Mouse (Mus musculus): ENCODE measurements around the gene Wfdc15b.
A peak's percentile ranks its signal among the peaks of the same experiment; 100 is the strongest.
"Not testable (repeated sequence)": the region's sequence is repeated elsewhere in the genome, so short reads cannot be mapped to it uniquely, and the experiment has no call there.

The Wfdc15b gene

DNA sequence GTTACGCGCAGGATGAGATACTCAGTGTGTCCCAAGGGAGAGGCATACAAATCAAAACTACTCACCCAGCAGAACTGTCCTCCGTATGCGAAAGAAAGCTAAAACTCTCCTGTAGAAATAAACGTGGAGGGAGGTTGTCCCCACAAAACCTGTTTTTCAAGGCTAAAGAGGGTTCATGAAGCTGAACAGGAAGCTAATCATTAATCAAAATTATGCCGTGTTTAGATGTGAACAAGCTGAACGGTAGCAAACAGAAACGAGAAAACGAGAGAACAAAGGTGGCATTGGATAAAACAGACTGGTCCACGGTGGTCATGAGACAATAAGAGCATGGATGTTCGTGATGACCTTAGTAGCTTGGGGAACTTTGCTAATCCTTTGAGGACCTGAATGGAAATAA is at the start of gene Wfdc15b:
Gene Wfdc15b (minus strand): TSS at position 139 of the 400 bp plus-strand sequence.
- DNase-seq (ENCODE audit: low read depth, low spot score) = no peak

DNA sequence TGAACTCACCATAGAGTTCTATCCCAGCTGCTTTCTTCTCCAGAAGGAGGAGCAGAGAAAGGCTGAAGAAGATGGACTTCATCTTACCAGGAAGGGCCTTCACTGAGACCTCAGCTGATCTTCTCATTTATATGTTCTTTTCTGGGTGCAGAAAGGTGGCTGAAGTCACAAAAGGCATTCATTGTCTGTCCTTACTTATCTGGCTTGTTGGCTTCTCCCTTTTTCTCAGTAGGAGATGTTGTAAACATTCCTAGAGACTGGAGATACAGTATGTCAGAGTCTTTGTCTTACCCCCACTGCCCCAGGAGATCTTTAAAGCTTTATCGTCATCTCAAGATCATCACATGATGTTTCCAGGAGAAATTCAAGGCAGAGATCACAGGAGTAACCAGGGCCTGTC is 35.1 kb upstream of the Wfdc15b start, which contains the start of gene Svs3b:
Gene Svs3b (minus strand): TSS at position 101 of the 400 bp plus-strand sequence.
- DNase-seq (ENCODE audit: low read depth, low spot score) = not testable (repeated sequence)

DNA sequence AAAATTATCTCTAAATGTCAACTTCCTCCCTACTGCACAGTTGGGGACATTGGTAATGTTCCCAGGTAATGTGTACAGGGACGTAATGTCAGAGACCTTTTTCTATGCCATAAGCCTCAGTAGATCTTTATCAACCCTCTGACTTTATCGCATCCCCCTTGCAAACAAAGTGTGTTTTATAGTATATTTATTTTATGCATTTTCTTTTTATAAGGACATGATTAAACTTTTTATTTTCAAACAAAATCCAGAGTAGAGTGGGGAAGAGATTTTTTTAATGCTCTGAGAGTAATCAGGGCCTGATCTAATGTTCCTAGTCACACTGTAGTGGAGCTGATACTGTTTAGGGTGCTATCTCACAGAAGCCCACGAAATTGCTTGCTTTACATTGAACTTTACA is 16.9 kb upstream of the Wfdc15b start, which contains the start of gene Svs2:
Gene Svs2 (minus strand): TSS at position 101 of the 400 bp plus-strand sequence.
- DNase-seq (ENCODE audit: low read depth, low spot score) = no peak

DNA sequence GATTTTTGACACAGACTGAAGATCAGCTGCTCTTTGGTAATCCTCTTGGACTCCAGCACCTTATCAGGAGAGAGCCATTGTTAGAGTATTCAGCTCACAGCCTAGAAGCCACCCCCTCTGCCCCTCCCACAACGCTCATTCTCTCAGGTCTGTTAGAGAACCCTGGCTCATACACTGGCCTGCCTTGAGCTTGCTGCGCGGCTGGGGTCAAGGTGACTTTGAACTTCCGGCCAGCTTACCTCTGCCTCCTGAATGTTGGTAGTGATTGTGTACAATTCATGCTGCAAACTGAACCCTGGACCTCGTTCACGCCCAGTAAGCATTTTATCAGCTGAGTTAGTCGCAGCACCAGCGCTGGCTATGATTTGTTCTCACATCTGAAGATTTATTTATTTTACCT is 11.2 kb upstream of the Wfdc15b start:
- peak; percentile 61 for DNase-seq (ENCODE audit: low read depth, low spot score)

DNA sequence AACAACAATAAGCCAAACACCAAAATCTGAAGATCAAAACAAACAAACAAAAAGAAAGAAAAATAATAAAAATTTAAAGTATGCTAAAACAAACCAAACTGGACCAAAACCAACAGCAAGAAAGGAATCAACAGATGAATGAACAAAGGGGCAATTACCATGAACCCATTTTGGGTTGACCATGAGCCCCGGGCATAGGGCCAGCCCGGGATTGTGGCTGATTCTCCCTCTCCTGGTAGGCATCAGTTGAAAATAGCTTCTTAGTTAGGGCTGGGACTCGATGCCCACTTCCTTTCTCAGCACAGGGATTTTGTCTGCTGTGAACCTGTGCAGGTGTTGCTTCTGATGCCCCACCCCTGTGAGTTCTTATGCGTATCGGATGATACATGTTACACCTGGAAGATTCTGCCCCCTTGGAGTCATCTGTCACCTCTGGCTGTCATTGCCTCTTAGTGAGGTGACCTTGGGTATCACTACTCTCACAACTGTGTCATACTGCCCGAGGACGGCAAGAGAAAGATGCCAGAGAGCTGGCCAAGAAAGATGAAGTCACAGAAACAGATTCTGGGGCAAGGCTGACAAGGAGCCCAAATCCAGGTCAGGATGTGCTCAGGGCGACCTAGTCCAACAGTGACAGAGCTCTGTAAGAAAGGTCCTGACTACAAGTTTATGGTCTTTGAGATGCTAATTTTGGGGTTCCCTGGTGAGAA is 7.1 kb upstream of the Wfdc15b start:
- DNase-seq (ENCODE audit: low read depth, low spot score) = no peak

DNA sequence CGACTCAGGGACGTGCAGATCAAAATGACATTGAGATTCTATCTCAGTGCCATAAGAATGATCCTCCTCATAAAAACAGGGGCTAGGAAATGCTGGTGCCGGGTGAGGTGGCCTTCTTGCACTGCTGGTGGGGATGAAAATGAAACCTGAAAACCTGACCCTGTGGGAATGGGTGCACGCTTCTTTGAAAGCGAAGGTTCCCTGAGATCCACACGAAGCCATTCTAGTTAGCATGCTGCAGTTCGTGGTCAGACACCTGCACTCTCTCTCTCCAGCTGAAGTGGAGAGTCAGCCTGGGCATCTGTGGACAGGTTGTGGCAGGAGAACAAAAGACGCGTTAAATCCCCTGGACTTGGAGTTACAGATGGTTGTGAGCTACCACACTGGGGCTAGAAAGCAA is 2.2 kb downstream of the Wfdc15b start:
- DNase-seq (ENCODE audit: low read depth, low spot score) = no peak

DNA sequence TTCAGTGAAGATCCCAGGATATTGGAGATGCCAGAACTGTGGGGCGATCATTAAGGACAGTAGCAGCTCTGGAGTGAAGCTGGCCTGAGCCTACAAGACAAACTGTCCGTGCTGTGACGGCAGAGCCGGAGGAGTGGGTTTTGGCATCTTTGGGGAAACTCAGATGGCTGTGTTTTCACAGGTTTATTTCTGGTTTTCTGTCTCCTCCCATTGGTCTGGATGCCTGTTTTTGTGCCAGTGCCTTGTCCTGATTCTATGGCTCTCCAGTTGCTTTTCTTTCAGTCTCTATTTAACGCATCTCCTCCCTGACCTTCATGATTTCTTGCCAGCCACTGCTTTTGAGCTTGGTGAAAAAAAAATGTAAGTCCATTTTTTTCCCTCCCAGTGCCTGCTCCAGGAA is 8.7 kb downstream of the Wfdc15b start:
- DNase-seq (ENCODE audit: low read depth, low spot score) = no peak

- no peak for DNase-seq (ENCODE audit: low read depth, low spot score)
Observed at GRCm38 (mm10) chr2:164210892-164211291, 10.6 kb downstream of the Wfdc15b start.

DNA sequence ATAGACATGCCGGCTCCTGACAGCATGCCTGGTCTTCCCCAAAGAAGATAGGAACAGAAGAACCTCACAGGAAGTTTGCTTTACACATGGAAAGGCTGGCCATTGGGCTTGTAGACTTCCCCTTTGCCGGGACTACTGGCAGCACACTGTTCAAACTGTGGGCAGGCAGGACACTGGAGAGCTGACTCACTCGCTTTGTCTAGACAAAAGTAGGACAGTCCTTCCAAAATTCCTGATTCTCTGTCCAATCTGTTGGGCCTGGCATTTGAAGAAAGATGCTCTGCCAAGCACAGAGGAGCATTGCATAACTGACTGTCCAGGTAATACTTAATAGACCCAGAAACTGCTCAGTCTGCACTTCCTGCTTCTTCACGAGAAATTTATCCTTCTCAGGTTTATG is 14.8 kb downstream of the Wfdc15b start:
- no peak for DNase-seq (ENCODE audit: low read depth, low spot score)

DNA sequence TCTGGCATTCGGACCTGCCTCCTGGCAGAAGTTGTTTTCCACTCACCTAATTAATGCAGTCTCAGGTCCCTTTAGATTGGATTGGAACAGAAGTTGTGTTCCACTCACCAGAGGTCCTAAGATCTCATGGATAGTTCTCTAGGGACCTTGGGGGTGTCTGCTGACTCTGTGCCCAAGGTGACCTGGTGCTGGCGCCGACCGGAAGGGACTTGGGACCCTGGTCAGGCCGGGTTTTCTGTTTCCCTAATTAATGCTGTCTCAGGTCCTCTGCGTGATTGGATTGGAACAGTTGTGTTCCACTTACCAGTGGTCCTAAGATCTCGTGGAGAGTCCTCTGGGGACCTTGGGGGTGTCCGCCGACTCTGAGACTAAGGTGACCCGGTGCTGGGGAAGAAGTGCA is 15.4 kb downstream of the Wfdc15b start:
- DNase-seq (ENCODE audit: low read depth, low spot score) = not testable (repeated sequence)

DNA sequence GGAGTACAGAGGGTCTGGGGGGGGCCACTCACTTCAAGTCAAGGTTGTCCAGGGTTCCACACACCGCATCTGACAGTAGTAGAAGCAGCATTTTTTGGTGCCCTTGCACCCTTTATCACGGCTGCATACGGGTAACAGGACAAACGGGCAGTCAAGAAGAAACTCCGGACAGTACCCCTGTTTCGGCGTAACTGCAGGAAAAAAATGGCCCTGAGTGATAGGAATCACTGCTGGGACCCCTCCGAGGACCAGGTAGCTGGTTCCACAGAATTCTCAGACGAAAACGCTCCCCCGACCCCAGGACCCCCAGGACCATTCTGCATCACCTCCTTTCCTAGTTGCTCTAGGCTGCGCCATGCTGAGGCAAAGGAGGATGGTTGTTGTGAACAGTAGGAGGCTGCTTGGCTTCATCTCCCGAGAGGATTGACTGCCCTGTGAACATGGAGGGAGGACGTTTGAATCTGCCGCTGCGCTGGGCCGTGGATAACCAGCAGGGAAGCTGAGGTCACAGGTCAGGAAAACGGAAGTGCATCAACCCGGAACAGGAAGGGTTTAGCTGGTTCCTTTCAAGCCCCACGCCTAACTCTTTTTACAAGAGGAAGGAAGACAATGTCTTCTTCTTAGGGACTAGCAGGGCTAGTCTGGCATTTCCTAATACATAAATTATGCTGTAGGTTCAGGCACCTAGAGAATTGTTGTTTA is 21.7 kb downstream of the Wfdc15b start, which contains the start of gene Wfdc15a:
Gene Wfdc15a (minus strand): TSS at position 505 of the 702 bp plus-strand sequence.
- peak; percentile 6 for DNase-seq (ENCODE audit: low read depth, low spot score)

GRCm38 (mm10) chr2:164196700-164196990 is 24.8 kb downstream of the Wfdc15b start:
- DNase-seq (ENCODE audit: low read depth, low spot score) = no peak

GRCm38 (mm10) chr2:164195971-164196699 is 25.3 kb downstream of the Wfdc15b start:
- DNase-seq (ENCODE audit: low read depth, low spot score) = no peak

DNA sequence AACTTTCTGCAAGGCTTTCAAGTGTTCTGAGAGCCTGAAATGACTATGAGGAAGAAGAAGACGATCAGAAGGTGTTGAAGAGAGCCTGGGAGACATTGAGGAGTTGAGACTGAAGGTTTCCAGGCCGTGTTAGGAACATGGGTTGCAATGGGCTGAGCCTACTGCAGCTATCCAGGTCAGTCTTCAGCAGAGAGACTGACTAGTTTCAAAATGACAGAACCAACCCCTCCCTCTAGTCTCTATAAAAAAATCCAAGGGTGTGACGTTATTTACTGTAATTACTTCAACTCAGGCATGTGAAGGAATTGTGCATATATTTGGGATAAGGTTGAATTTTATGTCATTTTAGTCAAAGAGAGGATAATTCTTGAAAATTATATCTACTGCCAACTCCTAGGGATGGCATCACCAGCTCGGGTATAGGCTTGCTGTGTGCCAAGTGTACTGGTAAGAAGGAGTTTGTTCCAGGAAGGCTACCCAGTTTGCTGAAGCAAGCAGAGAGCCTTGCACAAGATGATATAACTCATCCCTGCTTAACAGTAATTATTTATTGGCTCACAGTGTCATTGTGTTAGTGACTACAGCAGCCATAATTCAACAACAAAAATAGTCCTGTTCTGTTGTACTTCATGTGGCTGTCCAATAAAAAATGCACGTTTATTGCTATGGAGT is 26.4 kb downstream of the Wfdc15b start:
- no peak for DNase-seq (ENCODE audit: low read depth, low spot score)

DNA sequence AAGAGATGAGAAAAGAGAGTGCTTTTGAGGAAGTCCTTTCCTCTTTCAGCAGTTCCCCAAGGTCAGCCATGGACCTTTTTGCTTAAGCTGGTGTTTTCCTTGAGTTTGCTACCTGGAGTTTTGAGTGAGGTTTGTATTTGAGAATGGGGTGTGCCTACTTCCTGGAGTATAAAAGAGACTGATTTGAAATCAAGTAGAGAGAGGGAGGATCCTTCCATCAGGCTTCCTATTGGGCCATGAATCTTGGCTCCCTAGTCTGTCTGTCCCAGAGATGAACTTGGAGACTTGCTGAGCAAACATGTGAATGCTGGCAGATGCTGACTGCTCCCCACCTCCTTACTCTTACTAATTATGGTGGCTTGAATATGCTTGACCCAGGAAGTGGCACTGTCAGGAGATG is 29.2 kb downstream of the Wfdc15b start:
- no peak for DNase-seq (ENCODE audit: low read depth, low spot score)

- DNase-seq (ENCODE audit: low read depth, low spot score) = no peak
Observed at GRCm38 (mm10) chr2:164190576-164190975, 30.9 kb downstream of the Wfdc15b start, which contains the start of gene Wfdc12. Wfdc12 (minus strand) TSS chr2:164190608.

DNA sequence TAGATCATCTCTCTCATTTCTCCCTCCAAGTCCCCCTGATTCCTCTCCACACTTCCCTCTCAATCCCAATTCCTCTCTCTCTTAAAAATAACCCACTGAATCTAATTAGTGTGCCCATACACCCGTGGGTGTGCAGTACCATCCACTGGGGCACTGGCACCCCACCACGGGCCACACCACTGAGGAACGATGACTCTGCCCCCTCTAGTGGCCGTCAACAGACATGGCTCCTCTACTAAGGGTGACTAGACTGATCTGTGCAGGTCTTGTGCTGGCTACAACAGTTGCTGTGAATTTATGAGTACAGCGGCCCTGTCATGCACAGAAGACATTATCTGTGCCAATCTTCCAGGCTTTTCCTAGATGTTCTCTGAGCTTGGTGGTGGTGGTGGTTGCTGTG is 32.7 kb downstream of the Wfdc15b start:
- peak; percentile 33 for DNase-seq (ENCODE audit: low read depth, low spot score)

DNA sequence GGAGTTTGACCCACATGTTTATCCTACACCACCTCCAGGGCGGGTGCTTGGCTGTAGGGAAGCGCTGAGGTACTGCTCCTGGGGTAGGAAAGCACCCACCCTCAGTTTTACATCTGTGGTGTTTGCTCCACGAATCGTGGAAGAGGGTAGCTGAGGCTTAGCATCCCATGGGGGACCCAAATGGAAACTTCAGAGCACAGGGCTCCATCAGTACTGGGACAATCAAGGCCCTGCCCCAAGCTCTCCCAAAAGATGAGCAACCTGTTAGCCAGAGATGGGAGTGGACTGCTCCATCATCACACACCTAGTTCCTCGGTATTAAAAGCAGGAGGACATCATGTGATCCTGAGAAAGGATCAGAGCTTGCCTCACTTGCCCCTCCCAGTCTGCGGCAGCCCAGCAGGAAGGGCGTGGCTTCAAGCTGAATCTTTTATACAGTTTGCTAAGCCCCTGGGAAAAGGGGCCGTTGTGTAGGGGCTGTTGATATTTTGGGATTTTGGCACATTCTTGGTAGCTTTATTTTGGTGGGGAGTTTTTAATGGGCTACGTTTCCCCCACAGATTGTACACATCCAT is 37.2 kb downstream of the Wfdc15b start:
- peak; percentile 59 for DNase-seq (ENCODE audit: low read depth, low spot score)

- no peak for DNase-seq (ENCODE audit: low read depth, low spot score)
Observed at GRCm38 (mm10) chr2:164183340-164183739, 38.1 kb downstream of the Wfdc15b start.

- DNase-seq (ENCODE audit: low read depth, low spot score) = no peak
Observed at GRCm38 (mm10) chr2:164182692-164183255, 38.7 kb downstream of the Wfdc15b start, which contains the start of gene Wfdc5. Wfdc5 (minus strand) TSS chr2:164182742.

- no peak for DNase-seq (ENCODE audit: low read depth, low spot score)
Observed at GRCm38 (mm10) chr2:164180770-164181169, 40.7 kb downstream of the Wfdc15b start.

Measured in ZHBTc4 (cell line).